Mouse (Mus musculus) limb, embryonic 14.5 days (tissue): Measurements from ENCODE around the gene Snx8. TPM values are rescaled to one million over a fixed set of nuclear protein-coding genes. Genes with fewer than 3 reads are reported as not detected.

ENCODE experiments used
- ATAC-seq: fragments of 200-750 bp; cut with Nextera tagmentation; 2 replicates; pipeline ENCODE4 v1.8.0; 2017; ENCODE audit warnings: low read depth, moderate number of reproducible peaks, moderate TSS enrichment; ENCODE audit not compliant: low FRiP score
- DNase-seq: peaks from one replicate; pipeline ENCODE4 v3.0.0-alpha.2; 2015; ENCODE audit warnings: low spot score
- H3K27ac ChIP-seq: fragments of 300-500 bp; sonication (generic); replicated peaks from 2 replicates; pipeline ENCODE4 v1.5.1; 2014; ENCODE audit warnings: low read depth, mild to moderate bottlenecking, low read length, moderate library complexity, mixed read lengths
- H3K27me3 ChIP-seq: fragments of 300-500 bp; sonication (generic); 2 replicates; pipeline ENCODE4 v1.6.1; 2014; ENCODE audit warnings: low read length, mixed read lengths; ENCODE audit not compliant: control insufficient read depth, insufficient read depth
- H3K36me3 ChIP-seq: fragments of 300-500 bp; sonication (generic); 2 replicates; pipeline ENCODE4 v1.6.1; 2014; ENCODE audit warnings: mild to moderate bottlenecking, low read length, moderate library complexity, mixed read lengths; ENCODE audit not compliant: control insufficient read depth, insufficient read depth
- H3K4me1 ChIP-seq: fragments of 300-500 bp; sonication (generic); 2 replicates; pipeline ENCODE4 v1.6.1; 2014; ENCODE audit warnings: antibody characterized with exemption, low read length, mixed read lengths; ENCODE audit not compliant: control insufficient read depth, insufficient read depth
- H3K4me2 ChIP-seq: fragments of 300-500 bp; sonication (generic); replicated peaks from 2 replicates; pipeline ENCODE4 v1.6.1; 2014; ENCODE audit warnings: low read depth, mild to moderate bottlenecking, low read length, moderate library complexity; ENCODE audit not compliant: severe bottlenecking
- H3K4me3 ChIP-seq: fragments of 300-500 bp; sonication (generic); replicated peaks from 2 replicates; pipeline ENCODE4 v1.5.1; 2014; ENCODE audit warnings: low read length
- H3K9ac ChIP-seq: fragments of 300-500 bp; sonication (generic); 2 replicates; pipeline ENCODE4 v1.6.1; 2014; ENCODE audit warnings: mild to moderate bottlenecking, low read depth, low read length, moderate library complexity; ENCODE audit not compliant: severe bottlenecking
- H3K9me3 ChIP-seq: fragments of 300-500 bp; sonication (generic); 2 replicates; pipeline ENCODE4 v1.6.1; 2016; ENCODE audit warnings: low read length; ENCODE audit not compliant: control insufficient read depth
- POLR2A ChIP-seq: fragments of 200-500 bp; IDR thresholded peaks from 2 replicates; pipeline ENCODE4 v1.8.0; 2012; ENCODE audit warnings: inconsistent platforms, mild to moderate bottlenecking, moderate library complexity, borderline replicate concordance; ENCODE audit not compliant: insufficient read depth, insufficient read length; ENCODE audit errors: extremely low read depth
- WGBS: fragments of 180-500 bp; shearing (Covaris S2); extraction: QIAGEN DNeasy Blood & Tissue Kit; methylation state at CpG from one replicate; pipeline ENCODE4 v1.1.7; 2014; 5-methylcytosine and 5-hydroxymethylcytosine counted together
- microRNA-seq: library from miRNA; unstranded; fragments of <30 nt; microRNA quantifications from one replicate; pipeline ENCODE4, GENCODE M21; 2016
- polyA plus RNA-seq, 2 experiments: library from polyadenylated mRNA; depleted of rRNA in 1 of 2; stranded (reverse) in 1 of 2; unstranded in 1 of 2; fragments of >200 nt; fragmentation: Nextera tagmentation in 1 of 2; extraction: Ambion mirVana in 1 of 2; gene quantifications; 2 replicates each; pipeline versions ENCODE4 v1.2.1 to v1.2.3; 2012 to 2014

Snx8 gene
- polyA plus RNA-seq, 2 experiments = 9.7 to 23.0 TPM

GRCm38 (mm10) chr5:140298291-140298690, 90.8 kb downstream of the Snx8 start:
- DNase-seq (no peak), ATAC-seq (no peak)
- Histone ChIP-seq H3K4me2 (no peak overlapping the region), H3K27me3 (no peaks in the 10 kb centered on the region), H3K36me3 (peaks cover 68% of the 10 kb centered on the region), H3K9ac (no peak overlapping the region), H3K4me1 (no peaks in the 10 kb centered on the region), H3K9me3 (no peaks in the 10 kb centered on the region), H3K4me3 (no peak overlapping the region), H3K27ac (no peak overlapping the region)
- no peak for TF ChIP-seq POLR2A
- WGBS = 97% methylated on average over 4 of the region's 4 CpGs

DNA sequence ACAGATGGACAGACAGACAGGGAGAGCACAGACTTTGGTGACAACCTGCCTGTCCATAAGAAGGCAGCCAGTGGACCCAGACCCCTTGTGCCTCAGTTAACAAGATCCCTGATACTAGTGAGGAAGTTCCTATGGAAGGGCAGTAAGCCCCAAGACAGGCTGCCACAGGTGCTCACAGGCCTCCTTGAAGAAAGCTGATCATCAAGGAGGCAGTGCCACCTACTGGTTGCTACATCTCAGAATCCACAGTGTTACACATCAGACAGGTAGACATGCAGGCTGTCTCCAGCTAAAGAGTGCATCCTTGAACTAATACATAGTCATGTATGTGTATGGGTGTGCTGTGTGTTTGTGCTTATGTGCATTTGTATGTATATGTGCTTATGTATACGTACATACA, 96.9 kb downstream of the Snx8 start:
- H3K9ac ChIP-seq = no peak overlapping the region
- no peak overlapping the region for H3K4me3 ChIP-seq
- no peak overlapping the region for H3K4me2 ChIP-seq
- no peaks in the 10 kb centered on the region for H3K4me1 ChIP-seq
- 90% methylated on average over 1 of the region's 1 CpGs for WGBS
- no peak for TF ChIP-seq POLR2A
- no peak overlapping the region for H3K27ac ChIP-seq
- DNase-seq (peak; percentile 82), ATAC-seq (no peak)
- no peaks in the 10 kb centered on the region for H3K27me3 ChIP-seq
- peaks cover 61% of the 10 kb centered on the region for H3K36me3 ChIP-seq
- no peaks in the 10 kb centered on the region for H3K9me3 ChIP-seq

Small RNA genes lying within 50 kb of the gene (microRNA-seq; reads per million reads assigned to microRNA genes)
- not detected for gene Mir7038

Other genes starting within 250 kb of the Snx8 start
- gene Mad1l1, start 67.7 kb downstream of the Snx8 start, polyA plus RNA-seq (2012; rRNA removed) = 31.8 and 37.9 TPM in 2 replicates
- gene Mad1l1, start 67.7 kb downstream of the Snx8 start, polyA plus RNA-seq (2014; fragmentation: Nextera tagmentation; extraction: Ambion mirVana) = 38.2 and 41.6 TPM in 2 replicates
- 27.1 and 31.0 TPM in 2 replicates for gene Nudt1, start 67.6 kb downstream of the Snx8 start, polyA plus RNA-seq (2012; rRNA removed)
- 34.4 and 35.3 TPM in 2 replicates for gene Nudt1, start 67.6 kb downstream of the Snx8 start, polyA plus RNA-seq (2014; fragmentation: Nextera tagmentation; extraction: Ambion mirVana)
- 12.5 and 13.5 TPM in 2 replicates for gene Mrm2, start 57.4 kb downstream of the Snx8 start, polyA plus RNA-seq (2012; rRNA removed)
- gene Mrm2, start 57.4 kb downstream of the Snx8 start, polyA plus RNA-seq (2014; fragmentation: Nextera tagmentation; extraction: Ambion mirVana) = 18.6 and 19.5 TPM in 2 replicates
- 108 and 119 TPM in 2 replicates for gene Eif3b, start 30.1 kb upstream of the Snx8 start, polyA plus RNA-seq (2012; rRNA removed)
- gene Eif3b, start 30.1 kb upstream of the Snx8 start, polyA plus RNA-seq (2014; fragmentation: Nextera tagmentation; extraction: Ambion mirVana) = 145 and 151 TPM in 2 replicates
- gene Gm4869, start 56.4 kb upstream of the Snx8 start, polyA plus RNA-seq (2012; rRNA removed) = 0.13 TPM in 2 replicates
- not detected in 2 replicates for gene Gm4869, start 56.4 kb upstream of the Snx8 start, polyA plus RNA-seq (2014; fragmentation: Nextera tagmentation; extraction: Ambion mirVana)
- gene Chst12, start 116.3 kb upstream of the Snx8 start, polyA plus RNA-seq (2012; rRNA removed) = 22.9 and 28.4 TPM in 2 replicates
- gene Chst12, start 116.3 kb upstream of the Snx8 start, polyA plus RNA-seq (2014; fragmentation: Nextera tagmentation; extraction: Ambion mirVana) = 22.4 and 22.6 TPM in 2 replicates
- gene Grifin, start 175.8 kb upstream of the Snx8 start, polyA plus RNA-seq (2012; rRNA removed) = 0.18 and 0.19 TPM in 2 replicates
- gene Grifin, start 175.8 kb upstream of the Snx8 start, polyA plus RNA-seq (2014; fragmentation: Nextera tagmentation; extraction: Ambion mirVana) = not detected in 2 replicates
- 38.9 and 48.2 TPM in 2 replicates for gene Lfng, start 218.1 kb upstream of the Snx8 start, polyA plus RNA-seq (2012; rRNA removed)
- 19.2 and 21.4 TPM in 2 replicates for gene Lfng, start 218.1 kb upstream of the Snx8 start, polyA plus RNA-seq (2014; fragmentation: Nextera tagmentation; extraction: Ambion mirVana)